Mouse (Mus musculus): Measurements from ENCODE around the gene Erg.

Gene Erg

GRCm38 (mm10) chr16:95398761-95399343 lies 187.5 kb downstream of the Erg start:
- DNase-seq (ENCODE audit: extremely low spot score, low spot score) = no peak

- no peak for DNase-seq (ENCODE audit: extremely low spot score, low spot score)
These were observed 195.6 kb downstream of the Erg start for GRCm38 (mm10) chr16:95390787-95391186.

GRCm38 (mm10) chr16:95388811-95389529 lies 197.4 kb downstream of the Erg start:
- DNase-seq (ENCODE audit: extremely low spot score, low spot score) = no peak

- DNase-seq (ENCODE audit: extremely low spot score, low spot score) = no peak
These were observed 198.1 kb downstream of the Erg start for GRCm38 (mm10) chr16:95388292-95388691.

GRCm38 (mm10) chr16:95387008-95387407 lies 199.4 kb downstream of the Erg start:
- DNase-seq (ENCODE audit: extremely low spot score, low spot score) = no peak

GRCm38 (mm10) chr16:95385299-95385973 lies 201.0 kb downstream of the Erg start:
- DNase-seq (ENCODE audit: extremely low spot score, low spot score) = no peak

- DNase-seq (ENCODE audit: extremely low spot score, low spot score) = no peak
These were observed 201.7 kb downstream of the Erg start for GRCm38 (mm10) chr16:95384590-95385148.

- DNase-seq (ENCODE audit: extremely low spot score, low spot score) = no peak
These were observed 204.1 kb downstream of the Erg start for GRCm38 (mm10) chr16:95382251-95382650.

GRCm38 (mm10) chr16:95376834-95377233 lies 209.6 kb downstream of the Erg start:
- no peak for DNase-seq (ENCODE audit: extremely low spot score, low spot score)

- no peak for DNase-seq (ENCODE audit: extremely low spot score, low spot score)
These were observed 210.0 kb downstream of the Erg start for GRCm38 (mm10) chr16:95376364-95376763.

GRCm38 (mm10) chr16:95374646-95375045 lies 211.7 kb downstream of the Erg start:
- no peak for DNase-seq (ENCODE audit: extremely low spot score, low spot score)

GRCm38 (mm10) chr16:95372960-95373359 lies 213.4 kb downstream of the Erg start:
- DNase-seq (ENCODE audit: extremely low spot score, low spot score) = no peak

GRCm38 (mm10) chr16:95371713-95372112 lies 214.7 kb downstream of the Erg start:
- DNase-seq (ENCODE audit: extremely low spot score, low spot score) = no peak

- DNase-seq (ENCODE audit: extremely low spot score, low spot score) = no peak
These were observed 219.2 kb downstream of the Erg start for GRCm38 (mm10) chr16:95366989-95367765.

- no peak for DNase-seq (ENCODE audit: extremely low spot score, low spot score)
These were observed 221.2 kb downstream of the Erg start for GRCm38 (mm10) chr16:95365214-95365613.

- DNase-seq (ENCODE audit: extremely low spot score, low spot score) = no peak
These were observed 222.5 kb downstream of the Erg start for GRCm38 (mm10) chr16:95363632-95364465.

GRCm38 (mm10) chr16:95361950-95362349 lies 224.4 kb downstream of the Erg start:
- DNase-seq (ENCODE audit: extremely low spot score, low spot score) = no peak

- no peak for DNase-seq (ENCODE audit: extremely low spot score, low spot score)
These were observed 225.4 kb downstream of the Erg start for GRCm38 (mm10) chr16:95360940-95361489.

GRCm38 (mm10) chr16:95360214-95360850 lies 226.1 kb downstream of the Erg start:
- DNase-seq (ENCODE audit: extremely low spot score, low spot score) = no peak

Measured in neural tube, embryonic 10.5 days (tissue).